Comparison of ENCODE assay signal across 13 mouse cellular contexts in genomic region chr6:33361613-33362012, GRCm38 (mm10).
DNase-seq lines count a peak whose midpoint lies in the region; ATAC-seq and TF ChIP-seq lines count a peak whose summit lies in the region.
"Had no signal": no experiment of that assay in that cellular context is flagged by ENCODE, and none has a peak within 500 bp of the region (broad histone marks: within the 10 kb centered on the region; RNA-seq: fewer than 3 reads in every experiment).

No protein-coding gene starts in this region.

- peak; percentile 38 for DNase-seq in forebrain, postnatal 0 days
- peak; percentile 17 to 21 for DNase-seq in heart, adult 18-20 months
- DNase-seq in layer of hippocampus, adult 8-10 months (ENCODE audit: low spot score in 2 of 2): peak; percentile 28 to 34
- peak; percentile 17 for DNase-seq in right cerebral cortex, postnatal 14 days
- no peak for DNase-seq in lung, postnatal 25 days (ENCODE audit: low spot score)
- no peak for DNase-seq in cerebellum, adult 9-11 months
- DNase-seq: embryo, embryonic 11 days; kidney, adult 18-20 months; lung, postnatal 4 days had no signal

- no peak for TF ChIP-seq CTCF in forebrain, postnatal 0 days (IDR thresholded peaks at IDR 0.05; ENCODE audit: low read depth)

- peak; percentile 76 for ATAC-seq in forebrain, postnatal 0 days
- ATAC-seq in forebrain, embryonic 12.5 days (ENCODE audit: low FRiP score): no peak
- ATAC-seq in forebrain, embryonic 15.5 days (replicated peaks): no peak

- H3K27me3 ChIP-seq in forebrain, postnatal 0 days (ENCODE audit: insufficient read depth, low read length): no peaks in the 10 kb centered on the region
- H3K27me3 ChIP-seq in forebrain, embryonic 12.5 days: no peaks in the 10 kb centered on the region
- H3K27me3 ChIP-seq in forebrain, embryonic 15.5 days: no peaks in the 10 kb centered on the region
- H3K27me3 ChIP-seq: limb, embryonic 13.5 days; neural tube, embryonic 13.5 days had no signal

- H3K27ac ChIP-seq in forebrain, postnatal 0 days (ENCODE audit: low read depth, low read length): no peak overlapping the region
- no peak overlapping the region for H3K27ac ChIP-seq in forebrain, embryonic 12.5 days
- no peak overlapping the region for H3K27ac ChIP-seq in forebrain, embryonic 15.5 days (replicated peaks)
- H3K27ac ChIP-seq: limb, embryonic 13.5 days; neural tube, embryonic 13.5 days had no signal

- no peak overlapping the region for H3K4me2 ChIP-seq in forebrain, postnatal 0 days (ENCODE audit: low read depth)
- no peak overlapping the region for H3K4me2 ChIP-seq in forebrain, embryonic 12.5 days
- H3K4me2 ChIP-seq in forebrain, embryonic 15.5 days (replicated peaks): no peak overlapping the region
- H3K4me2 ChIP-seq: limb, embryonic 13.5 days; neural tube, embryonic 13.5 days had no signal

- no peak overlapping the region for H3K9ac ChIP-seq in forebrain, postnatal 0 days
- no peak overlapping the region for H3K9ac ChIP-seq in forebrain, embryonic 12.5 days
- H3K9ac ChIP-seq in forebrain, embryonic 15.5 days (replicated peaks): no peak overlapping the region
- H3K9ac ChIP-seq: limb, embryonic 13.5 days; neural tube, embryonic 13.5 days had no signal

- no peaks in the 10 kb centered on the region for H3K4me1 ChIP-seq in forebrain, postnatal 0 days (ENCODE audit: insufficient read depth)
- no peaks in the 10 kb centered on the region for H3K4me1 ChIP-seq in forebrain, embryonic 12.5 days
- no peaks in the 10 kb centered on the region for H3K4me1 ChIP-seq in forebrain, embryonic 15.5 days
- H3K4me1 ChIP-seq: neural tube, embryonic 13.5 days had no signal

- WGBS in forebrain, postnatal 0 days: 59% methylated on average over 6 of the region's 6 CpGs
- 89% methylated on average over 6 of the region's 6 CpGs for WGBS in forebrain, embryonic 12.5 days
- 82% methylated on average over 6 of the region's 6 CpGs for WGBS in forebrain, embryonic 15.5 days

- H3K9me3 ChIP-seq in forebrain, postnatal 0 days (ENCODE audit: low read length): no peaks in the 10 kb centered on the region
- no peaks in the 10 kb centered on the region for H3K9me3 ChIP-seq in forebrain, embryonic 12.5 days
- no peaks in the 10 kb centered on the region for H3K9me3 ChIP-seq in forebrain, embryonic 15.5 days
- H3K9me3 ChIP-seq: limb, embryonic 13.5 days; neural tube, embryonic 13.5 days had no signal

- no peak overlapping the region for H3K4me3 ChIP-seq in forebrain, postnatal 0 days (ENCODE audit: low read depth, low read length)
- no peak overlapping the region for H3K4me3 ChIP-seq in forebrain, embryonic 12.5 days (replicated peaks)
- H3K4me3 ChIP-seq in forebrain, embryonic 15.5 days: no peak overlapping the region
- H3K4me3 ChIP-seq: limb, embryonic 13.5 days; neural tube, embryonic 13.5 days had no signal

- no peaks in the 10 kb centered on the region for H3K36me3 ChIP-seq in forebrain, postnatal 0 days (ENCODE audit: insufficient read depth)
- peaks cover 3% of the 10 kb centered on the region; the same call in 1 of the 2 replicates for H3K36me3 ChIP-seq in forebrain, embryonic 12.5 days (replicated peaks)
- no peaks in the 10 kb centered on the region for H3K36me3 ChIP-seq in forebrain, embryonic 15.5 days
- H3K36me3 ChIP-seq: limb, embryonic 13.5 days; neural tube, embryonic 13.5 days had no signal

Comparison
In these comparisons a context has a peak if more than half of its experiments do, and no peak if none do; other contexts are left out.
1. DNase-seq: peak in forebrain, postnatal 0 days (single experiment), heart, adult 18-20 months (2 of 2), layer of hippocampus, adult 8-10 months (2 of 2) and right cerebral cortex, postnatal 14 days (single experiment); none in lung, postnatal 25 days (single experiment) and cerebellum, adult 9-11 months (single experiment).